10 mouse cellular contexts compared by ENCODE assay signal in genomic region chr2:157074772-157075171, GRCm38 (mm10). TPM values are rescaled to one million over a fixed set of nuclear protein-coding genes. Genes with fewer than 3 reads are reported as not detected.
DNase-seq lines count a peak whose midpoint lies in the region; ATAC-seq and TF ChIP-seq lines count a peak whose summit lies in the region.
"Had no signal": no experiment of that assay in that cellular context is flagged by ENCODE, and none has a peak within 500 bp of the region (broad histone marks: within the 10 kb centered on the region; RNA-seq: fewer than 3 reads in every experiment).

No protein-coding gene starts in this region.

- 0 out of 2 replicates have a peak, but pooled peaks have one; percentile 4 for TF ChIP-seq EP300 in heart, adult 2 months (IDR thresholded peaks at IDR 0.05; ENCODE audit: insufficient read depth, low read depth, low read length)
- peak; percentile 57 for TF ChIP-seq EP300 in lung, postnatal 0 days (IDR thresholded peaks at IDR 0.05)

- peak overlapping the region; percentile 89 for H3K4me2 ChIP-seq in forebrain, embryonic 14.5 days (ENCODE audit: low read length)
- peak overlapping the region; percentile 83 for H3K4me2 ChIP-seq in lung, postnatal 0 days (replicated peaks; ENCODE audit: low read depth, low read length)

- H3K4me1 ChIP-seq in heart, adult 2 months (ENCODE audit: control insufficient read depth, insufficient read depth, low read length): peaks cover 58% of the 10 kb centered on the region
- peaks cover 42% of the 10 kb centered on the region for H3K4me1 ChIP-seq in cerebellum, adult 2 months (ENCODE audit: control insufficient read depth, insufficient read depth, low read length)
- H3K4me1 ChIP-seq in forebrain, embryonic 14.5 days (ENCODE audit: control insufficient read depth, insufficient read depth, low read length): peaks cover 68% of the 10 kb centered on the region
- peaks cover 58% of the 10 kb centered on the region for H3K4me1 ChIP-seq in lung, postnatal 0 days (ENCODE audit: insufficient read depth, low read depth, low read length)

- no peak overlapping the region for H3K4me3 ChIP-seq in heart, adult 2 months
- H3K4me3 ChIP-seq in cerebellum, adult 2 months (replicated peaks; ENCODE audit: insufficient read depth, low read depth, low read length): peak overlapping the region; percentile 72
- H3K4me3 ChIP-seq in forebrain, embryonic 14.5 days (ENCODE audit: low read depth, low read length): no peak overlapping the region
- H3K4me3 ChIP-seq in lung, postnatal 0 days (ENCODE audit: low read depth, low read length): no peak overlapping the region
- no peak overlapping the region for H3K4me3 ChIP-seq in left cerebral cortex, adult 2 months

- peak overlapping the region; percentile 76 for H3K27ac ChIP-seq in heart, adult 2 months
- H3K27ac ChIP-seq in cerebellum, adult 2 months (ENCODE audit: insufficient read depth, low read length): peak overlapping the region; percentile 85
- peak overlapping the region; percentile 27; the same call in 1 of the 2 replicates for H3K27ac ChIP-seq in forebrain, embryonic 14.5 days (ENCODE audit: low read depth, low read length)
- peak overlapping the region; percentile 51 for H3K27ac ChIP-seq in lung, postnatal 0 days (ENCODE audit: low read length)
- no peak overlapping the region for H3K27ac ChIP-seq in left cerebral cortex, adult 2 months
- H3K27ac ChIP-seq: macrophage had no signal

- H3K79me2 ChIP-seq in heart, adult 2 months (replicated peaks; ENCODE audit: control insufficient read depth, insufficient read depth, low read length): peaks cover 2% of the 10 kb centered on the region; the same call in 1 of the 2 replicates

- ATAC-seq in forebrain, embryonic 14.5 days: no peak
- ATAC-seq in lung, postnatal 0 days: no peak

- no peak for TF ChIP-seq CTCF in heart, adult 2 months (IDR thresholded peaks at IDR 0.05)
- no peak for TF ChIP-seq CTCF in cerebellum, adult 2 months (IDR thresholded peaks at IDR 0.05; ENCODE audit: borderline replicate concordance, insufficient read depth, low read depth, low read length)
- TF ChIP-seq CTCF in lung, postnatal 0 days (IDR thresholded peaks at IDR 0.05): no peak
- no peak for TF ChIP-seq CTCF in left cerebral cortex, adult 2 months (IDR thresholded peaks at IDR 0.05)

- DNase-seq in heart, adult 2 months: peak in 1 of 2 experiments; percentile 19
- DNase-seq in heart, adult 9 months (ENCODE audit: low spot score in 2 of 2): no peak
- DNase-seq in cerebellum, adult 2 months: peak; percentile 47 to 52
- no peak for DNase-seq in forebrain, embryonic 14.5 days (ENCODE audit: low spot score)
- peak; percentile 71 for DNase-seq in lung, postnatal 0 days (ENCODE audit: low spot score)
- no peak for DNase-seq in testis, postnatal 14 days (ENCODE audit: low spot score)
- DNase-seq in left cerebral cortex, adult 2 months (ENCODE audit: extremely low spot score in 1 of 2, low spot score in 2 of 2): no peak
- DNase-seq in c-Kit-positive CD71-positive TER-119-positive erythroid progenitor cells, embryonic 14.5 days (ENCODE audit: low spot score): no peak

- no peak for TF ChIP-seq POLR2A in heart, adult 2 months (IDR thresholded peaks at IDR 0.05; ENCODE audit: insufficient read depth, low read depth, low read length)
- no peak for TF ChIP-seq POLR2A in cerebellum, adult 2 months (IDR thresholded peaks at IDR 0.05; ENCODE audit: borderline replicate concordance, insufficient read depth, low read length)

- no peaks in the 10 kb centered on the region for H3K9me3 ChIP-seq in forebrain, embryonic 14.5 days (replicated peaks; ENCODE audit: control insufficient read depth, low read length)
- H3K9me3 ChIP-seq in lung, postnatal 0 days (ENCODE audit: low read length): no peaks in the 10 kb centered on the region

- 34% methylated on average over 5 of the region's 5 CpGs for WGBS in heart, adult 2 months
- WGBS in cerebellum, adult 2 months: 4% methylated on average over 5 of the region's 5 CpGs
- 67% methylated on average over 5 of the region's 5 CpGs for WGBS in forebrain, embryonic 14.5 days
- WGBS in lung, postnatal 0 days: 44% methylated on average over 5 of the region's 5 CpGs

- no peaks in the 10 kb centered on the region for H3K27me3 ChIP-seq in heart, adult 2 months (ENCODE audit: control insufficient read depth, insufficient read depth, low read length)
- no peaks in the 10 kb centered on the region for H3K27me3 ChIP-seq in cerebellum, adult 2 months (ENCODE audit: control insufficient read depth, insufficient read depth, low read length)
- no peaks in the 10 kb centered on the region for H3K27me3 ChIP-seq in forebrain, embryonic 14.5 days (replicated peaks; ENCODE audit: control insufficient read depth, insufficient read depth, low read length)
- H3K27me3 ChIP-seq in lung, postnatal 0 days (replicated peaks; ENCODE audit: insufficient read depth, low read length): no peaks in the 10 kb centered on the region

- H3K9ac ChIP-seq in heart, adult 2 months (ENCODE audit: low read depth, low read length): no peak overlapping the region
- no peak overlapping the region for H3K9ac ChIP-seq in forebrain, embryonic 14.5 days (ENCODE audit: low read length)
- no peak overlapping the region for H3K9ac ChIP-seq in lung, postnatal 0 days (replicated peaks; ENCODE audit: low read depth)

- intact Hi-C loops in heart, adult 2 months (cut with DNase I): loop anchor here (5.0 kb wide), 1 partner anchor 352 kb away; no protein-coding TSS in a partner anchor
- intact Hi-C loops in left cerebral cortex, adult 2 months (cut with DNase I): loop anchor here (5.0 kb wide), 1 partner anchor 32 kb away; no protein-coding TSS in a partner anchor

- peaks cover 3% of the 10 kb centered on the region; the same call in 1 of the 2 replicates for H3K36me3 ChIP-seq in heart, adult 2 months (ENCODE audit: control insufficient read depth, insufficient read depth, low read length)
- peaks cover 17% of the 10 kb centered on the region; the same call in 1 of the 2 replicates for H3K36me3 ChIP-seq in forebrain, embryonic 14.5 days (ENCODE audit: control insufficient read depth, insufficient read depth, low read length)
- no peaks in the 10 kb centered on the region for H3K36me3 ChIP-seq in lung, postnatal 0 days (ENCODE audit: insufficient read depth, low read length)

RNA-seq across cellular contexts. Expression of gene Soga1, which starts 4.3 kb away (rescaled TPM):
- total RNA-seq in heart, adult 2 months (2021): 10 to 100 TPM; 10.0 to 11.7 TPM
- polyA plus RNA-seq in heart, adult 2 months (2012; rRNA removed): 4.8 and 6.6 TPM in 2 replicates
- polyA plus RNA-seq in cerebellum, adult 2 months (2012; rRNA removed): 38.3 and 50.1 TPM in 2 replicates
- 5.9 and 8.1 TPM in 2 replicates for polyA plus RNA-seq in forebrain, embryonic 14.5 days (2014; fragmentation: Nextera tagmentation; extraction: Ambion mirVana)
- polyA plus RNA-seq in lung, postnatal 0 days (2015; fragmentation: Nextera tagmentation; extraction: Ambion mirVana): 2.5 and 3.1 TPM in 2 replicates
- total RNA-seq in left cerebral cortex, adult 2 months (2021): 10 to 100 TPM; 20.2 to 25.1 TPM

RNA-seq across cellular contexts. Expression of gene Tldc2, which starts 12.1 kb away (rescaled TPM):
- not detected for total RNA-seq in heart, adult 2 months (2021)
- not detected in 2 replicates for polyA plus RNA-seq in heart, adult 2 months (2012; rRNA removed)
- polyA plus RNA-seq in cerebellum, adult 2 months (2012; rRNA removed): 6.0 and 7.1 TPM in 2 replicates
- polyA plus RNA-seq in forebrain, embryonic 14.5 days (2014; fragmentation: Nextera tagmentation; extraction: Ambion mirVana): not detected in 2 replicates
- polyA plus RNA-seq in lung, postnatal 0 days (2015; fragmentation: Nextera tagmentation; extraction: Ambion mirVana): not detected in 2 replicates
- total RNA-seq in left cerebral cortex, adult 2 months (2021): not detected
- total RNA-seq: CH12.LX had no signal
- polyA plus RNA-seq: macrophage had no signal

Comparison
In these comparisons a context has a peak if more than half of its experiments do, and no peak if none do; other contexts are left out.
1. DNase-seq: peak in cerebellum, adult 2 months (2 of 2) and lung, postnatal 0 days (single experiment); none in heart, adult 9 months (0 of 2), forebrain, embryonic 14.5 days (single experiment), testis, postnatal 14 days (single experiment), left cerebral cortex, adult 2 months (0 of 2) and c-Kit-positive CD71-positive TER-119-positive erythroid progenitor cells, embryonic 14.5 days (single experiment).